Mouse (Mus musculus) limb, embryonic 12.5 days (tissue): ENCODE results near the gene Rpp14. TPM values are rescaled to one million over a fixed set of nuclear protein-coding genes. Genes with fewer than 3 reads are reported as not detected.
A peak's percentile ranks its signal among the peaks of the same experiment; 100 is the strongest.

Experiments
- ATAC-seq: fragments of 200-750 bp; cut with Nextera tagmentation; 2 replicates; pipeline ENCODE4 v1.8.0; 2017; ENCODE audit warnings: low read depth, moderate TSS enrichment; ENCODE audit not compliant: insufficient number of reproducible peaks, insufficient read depth, low FRiP score, low TSS enrichment
- H3K27ac ChIP-seq: fragments of 300-500 bp; sonication (generic); 2 replicates; pipeline ENCODE4 v1.5.1; 2016; ENCODE audit warnings: mild to moderate bottlenecking, moderate library complexity
- H3K27me3 ChIP-seq: fragments of 300-500 bp; sonication (generic); 2 replicates; pipeline ENCODE4 v1.6.1; 2016; ENCODE audit warnings: mild to moderate bottlenecking, moderate library complexity
- H3K36me3 ChIP-seq: fragments of 300-500 bp; sonication (generic); 2 replicates; pipeline ENCODE4 v1.6.1; 2016; ENCODE audit warnings: mild to moderate bottlenecking, moderate library complexity
- H3K4me1 ChIP-seq: fragments of 300-500 bp; sonication (generic); replicated peaks from 2 replicates; pipeline ENCODE4 v1.6.1; 2016
- H3K4me2 ChIP-seq: fragments of 300-500 bp; sonication (generic); 2 replicates; pipeline ENCODE4 v1.6.1; 2016; ENCODE audit warnings: mild to moderate bottlenecking, moderate library complexity
- H3K4me3 ChIP-seq: fragments of 300-500 bp; sonication (generic); replicated peaks from 2 replicates; pipeline ENCODE4 v1.5.1; 2016; ENCODE audit warnings: mild to moderate bottlenecking
- H3K9ac ChIP-seq: fragments of 300-500 bp; sonication (generic); replicated peaks from 2 replicates; pipeline ENCODE4 v1.6.1; 2016; ENCODE audit warnings: mild to moderate bottlenecking, moderate library complexity
- H3K9me3 ChIP-seq: fragments of 300-500 bp; sonication (generic); 2 replicates; pipeline ENCODE4 v1.6.1; 2016; ENCODE audit warnings: mild to moderate bottlenecking, moderate library complexity
- WGBS: fragments of 180-500 bp; shearing (Covaris S2); methylation state at CpG from one replicate; pipeline ENCODE4 v1.1.7; 2016; 5-methylcytosine and 5-hydroxymethylcytosine counted together
- polyA plus RNA-seq: library from polyadenylated mRNA; unstranded; fragments of >200 nt; fragmentation: Nextera tagmentation; extraction: Ambion mirVana; gene quantifications from 2 replicates; pipeline ENCODE4 v1.2.1, GENCODE M21; 2016

Rpp14 gene
- polyA plus RNA-seq, 1 experiment from 2014 or later = 50.1 TPM

DNA sequence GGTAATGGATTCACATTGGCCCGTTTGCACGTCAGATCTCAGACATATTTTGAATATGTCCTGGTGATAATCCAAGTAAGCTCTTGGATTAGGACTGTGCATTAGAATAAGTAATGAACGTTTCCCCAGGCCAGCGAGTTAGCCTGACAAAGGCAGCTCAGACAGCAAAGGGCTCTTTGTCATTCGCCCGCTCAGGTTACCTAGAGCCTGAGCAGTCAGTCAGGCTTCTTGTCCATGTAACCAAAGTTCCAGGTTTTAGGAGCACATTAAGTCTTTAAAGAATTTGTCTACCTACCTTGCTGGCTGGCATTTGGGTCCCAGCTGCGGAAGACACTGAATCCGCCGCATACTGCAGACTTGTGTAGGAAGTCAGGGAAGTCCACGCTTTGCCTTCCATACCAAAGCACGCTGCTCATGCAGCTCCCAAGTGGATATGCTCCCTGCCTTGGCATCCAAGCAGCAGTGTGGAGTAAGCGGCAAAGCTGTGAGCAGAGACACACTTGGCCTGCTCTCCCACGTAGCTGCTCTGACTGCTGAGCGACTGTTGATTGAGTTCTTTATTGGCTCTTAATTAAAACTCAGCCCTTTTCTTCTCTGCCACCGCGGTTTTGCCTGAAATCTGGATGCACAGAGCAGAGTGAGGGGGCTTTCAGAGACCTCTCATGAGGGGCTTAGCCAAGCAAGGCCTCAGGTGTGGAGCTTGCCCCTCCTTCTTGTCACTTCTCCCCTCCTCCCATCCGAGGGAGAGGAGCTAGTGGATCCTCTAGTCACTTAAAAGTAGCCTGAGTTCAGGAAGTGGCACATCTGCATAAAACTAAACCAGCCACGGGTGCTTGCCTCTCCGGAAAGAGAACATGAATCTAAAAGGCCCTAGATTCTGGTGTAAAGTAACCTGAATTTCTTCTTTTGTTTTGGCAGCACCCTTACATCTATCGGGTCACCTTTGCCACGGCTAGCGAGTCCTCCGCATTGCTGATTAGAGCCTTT, 59.9 kb downstream of the Rpp14 start:
- WGBS = 58% methylated on average over 23 of the region's 23 CpGs
- Histone ChIP-seq H3K27ac (0 out of 2 replicates have a peak overlapping the region, but pooled peaks have one; percentile 35), H3K4me1 (peaks cover 13% of the 10 kb centered on the region), H3K9ac (peak overlapping the region; percentile 23; the same call in 1 of the 2 replicates), H3K27me3 (no peaks in the 10 kb centered on the region), H3K36me3 (peaks cover 52% of the 10 kb centered on the region), H3K4me2 (no peak overlapping the region), H3K4me3 (no peak overlapping the region), H3K9me3 (no peaks in the 10 kb centered on the region)
- ATAC-seq = no peak

DNA sequence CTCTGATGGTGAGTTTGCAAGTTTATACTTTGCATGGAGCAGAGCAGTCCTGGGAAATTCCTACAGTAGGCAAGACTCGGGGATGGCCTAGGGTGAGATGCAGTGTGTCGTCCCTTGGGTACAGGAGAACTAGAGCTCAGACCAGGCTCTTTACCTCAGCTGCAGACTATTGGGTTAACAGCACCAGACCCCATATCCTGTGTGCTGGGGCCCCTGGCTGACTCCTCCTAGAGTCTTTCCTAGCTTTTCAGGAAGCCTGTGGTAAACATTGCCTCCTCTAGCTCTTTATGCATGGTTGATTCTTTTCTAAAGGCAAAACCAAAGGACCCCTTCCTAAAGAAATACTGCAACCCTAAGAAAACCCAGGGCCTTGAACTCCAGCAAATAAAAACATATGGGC, 61.0 kb downstream of the Rpp14 start:
- H3K9ac ChIP-seq = no peak overlapping the region
- no peaks in the 10 kb centered on the region for H3K27me3 ChIP-seq
- peaks cover 10% of the 10 kb centered on the region for H3K4me1 ChIP-seq
- no peak overlapping the region for H3K4me2 ChIP-seq
- peaks cover 58% of the 10 kb centered on the region for H3K36me3 ChIP-seq
- 85% methylated on average over 2 of the region's 2 CpGs for WGBS
- no peak for ATAC-seq
- no peak overlapping the region for H3K27ac ChIP-seq
- H3K9me3 ChIP-seq = no peaks in the 10 kb centered on the region
- H3K4me3 ChIP-seq = no peak overlapping the region

Other genes starting within 250 kb of the Rpp14 start
- not detected in 2 replicates for gene Gm45521, start 123.1 kb upstream of the Rpp14 start, polyA plus RNA-seq
- gene Dnase1l3, start 85.8 kb upstream of the Rpp14 start, polyA plus RNA-seq = not detected in 2 replicates
- 17.8 and 18.4 TPM in 2 replicates for gene Abhd6, start 77.5 kb upstream of the Rpp14 start, polyA plus RNA-seq
- gene Pxk, start 17.8 kb downstream of the Rpp14 start, polyA plus RNA-seq = 22.8 and 23.0 TPM in 2 replicates
- 200 TPM in 2 replicates for gene Pdhb, start 92.7 kb downstream of the Rpp14 start, polyA plus RNA-seq
- gene Kctd6, start 133.8 kb downstream of the Rpp14 start, polyA plus RNA-seq = 16.1 and 21.7 TPM in 2 replicates
- not detected in 2 replicates for gene Acox2, start 179.0 kb downstream of the Rpp14 start, polyA plus RNA-seq
- gene Fam107a, start 237.7 kb downstream of the Rpp14 start, polyA plus RNA-seq = 0.23 and 0.35 TPM in 2 replicates